Mouse (Mus musculus) brain, embryonic 14.5 days (tissue): Measurements from ENCODE around the gene Spag5. TPM values are rescaled to one million over a fixed set of nuclear protein-coding genes. Genes with fewer than 3 reads are reported as not detected.

Experiments used
- DNase-seq: peaks from one replicate; pipeline ENCODE4 v3.0.0-alpha.2; 2011; ENCODE audit warnings: low read depth
- CTCF ChIP-seq: fragments of 200-500 bp; IDR thresholded peaks from 2 replicates; pipeline ENCODE4 v1.5.1; 2012; ENCODE audit warnings: inconsistent platforms, mild to moderate bottlenecking, moderate library complexity, borderline replicate concordance; ENCODE audit not compliant: insufficient read depth, insufficient read length; ENCODE audit errors: extremely low read depth
- POLR2A ChIP-seq: fragments of 200-500 bp; IDR thresholded peaks from 2 replicates; pipeline ENCODE4 v1.6.1; 2012; ENCODE audit warnings: mild to moderate bottlenecking, inconsistent platforms, borderline replicate concordance; ENCODE audit not compliant: poor library complexity, insufficient read depth, insufficient read length, severe bottlenecking; ENCODE audit errors: extremely low read depth
- polyA plus RNA-seq: library from polyadenylated mRNA; depleted of rRNA; stranded (reverse); fragments of >200 nt; gene quantifications from 2 replicates; pipeline ENCODE4 v1.2.3, GENCODE M21; 2012

Gene Spag5
- polyA plus RNA-seq, 1 experiment: 22.0 TPM

GRCm38 (mm10) chr11:78290654-78291053 is 10.7 kb upstream of the Spag5 start, which contains the start of gene BC030499:
Gene BC030499 (plus strand): TSS chr11:78290841.
- DNase-seq: no peak
- TF ChIP-seq POLR2A (no peak), CTCF (no peak)

- no peak for TF ChIP-seq POLR2A
- TF ChIP-seq CTCF: no peak
- no peak for DNase-seq
Observed at GRCm38 (mm10) chr11:78294585-78294984, 6.7 kb upstream of the Spag5 start.

- TF ChIP-seq CTCF (no peak), POLR2A (no peak)
- DNase-seq: no peak
Observed at GRCm38 (mm10) chr11:78300917-78301316, 412 bp upstream of the Spag5 start.

- no peak for DNase-seq
- TF ChIP-seq CTCF (no peak), POLR2A (no peak)
Observed at GRCm38 (mm10) chr11:78305272-78305671, 3.9 kb downstream of the Spag5 start.

GRCm38 (mm10) chr11:78310861-78311511 is 9.7 kb downstream of the Spag5 start:
- TF ChIP-seq POLR2A (no peak), CTCF (no peak)
- DNase-seq: no peak

GRCm38 (mm10) chr11:78313662-78314061 is 12.3 kb downstream of the Spag5 start:
- DNase-seq: no peak
- TF ChIP-seq POLR2A (no peak), CTCF (no peak)

GRCm38 (mm10) chr11:78318411-78318810 is 17.1 kb downstream of the Spag5 start:
- peak; percentile 77 for DNase-seq
- TF ChIP-seq POLR2A (no peak), CTCF (no peak)

GRCm38 (mm10) chr11:78322076-78322831 is 20.9 kb downstream of the Spag5 start:
- DNase-seq: peak; percentile 90
- TF ChIP-seq CTCF (no peak), POLR2A (no peak)

- no peak for TF ChIP-seq CTCF
- no peak for TF ChIP-seq POLR2A
Observed at GRCm38 (mm10) chr11:78322860-78323259, 21.5 kb downstream of the Spag5 start, which contains the start of gene Aldoc. Gene Aldoc (plus strand): TSS chr11:78322968.

GRCm38 (mm10) chr11:78324000-78324785 is 22.9 kb downstream of the Spag5 start:
- peak; percentile 91 for DNase-seq

More at GRCm38 (mm10) chr11:78322860-78323259, 21.5 kb downstream of the Spag5 start, which contains the start of gene Aldoc:
- peak; percentile 94 for DNase-seq

GRCm38 (mm10) chr11:78324965-78325364 is 23.6 kb downstream of the Spag5 start:
- no peak for DNase-seq
- TF ChIP-seq POLR2A: no peak

More at GRCm38 (mm10) chr11:78324000-78324785, 22.9 kb downstream of the Spag5 start:
- TF ChIP-seq CTCF (no peak), POLR2A (no peak)
